Mouse (Mus musculus): ENCODE results near the gene Gdpd5. TPM values are rescaled to one million over a fixed set of nuclear protein-coding genes. Genes with fewer than 3 reads are reported as not detected.

Gdpd5 gene
- total and polyA plus RNA-seq, 2 experiments from 2014 or later, result 28.9 to 35.9 TPM

GRCm38 (mm10) chr7:99383246-99383645, 2.0 kb downstream of the Gdpd5 start:
- Histone ChIP-seq H3K9me3 (replicated peaks; ENCODE audit: control insufficient read depth, low read length) (no peaks in the 10 kb centered on the region), H3K4me2 (ENCODE audit: low read depth, low read length) (peak overlapping the region; percentile 82), H3K36me3 (replicated peaks; ENCODE audit: control insufficient read depth, insufficient read depth, low read length) (peaks cover 14% of the 10 kb centered on the region), H3K4me1 (ENCODE audit: control insufficient read depth, insufficient read depth) (peaks cover 59% of the 10 kb centered on the region), H3K27ac (ENCODE audit: low read depth) (peak overlapping the region; percentile 81), H3K4me3 (ENCODE audit: low read depth, low read length) (peak overlapping the region; percentile 68), H3K9ac (replicated peaks; ENCODE audit: low read depth, low read length) (peak overlapping the region; percentile 79), H3K27me3 (ENCODE audit: control insufficient read depth, insufficient read depth, low read length) (no peaks in the 10 kb centered on the region)
- TF ChIP-seq EP300 (IDR thresholded peaks at IDR 0.05; ENCODE audit: low read depth) (no peak), CTCF (IDR thresholded peaks at IDR 0.05; ENCODE audit: low read depth) (no peak)
- no peak for DNase-seq (ENCODE audit: low spot score)
- no peak for ATAC-seq (ENCODE audit: insufficient read depth, low read depth)
- WGBS, result 24% methylated on average over 5 of the region's 5 CpGs

GRCm38 (mm10) chr7:99384101-99384611, 2.9 kb downstream of the Gdpd5 start:
- peak; percentile 68 for DNase-seq (ENCODE audit: low spot score)
- peak overlapping the region; percentile 81 for H3K27ac ChIP-seq (ENCODE audit: low read depth)

DNA sequence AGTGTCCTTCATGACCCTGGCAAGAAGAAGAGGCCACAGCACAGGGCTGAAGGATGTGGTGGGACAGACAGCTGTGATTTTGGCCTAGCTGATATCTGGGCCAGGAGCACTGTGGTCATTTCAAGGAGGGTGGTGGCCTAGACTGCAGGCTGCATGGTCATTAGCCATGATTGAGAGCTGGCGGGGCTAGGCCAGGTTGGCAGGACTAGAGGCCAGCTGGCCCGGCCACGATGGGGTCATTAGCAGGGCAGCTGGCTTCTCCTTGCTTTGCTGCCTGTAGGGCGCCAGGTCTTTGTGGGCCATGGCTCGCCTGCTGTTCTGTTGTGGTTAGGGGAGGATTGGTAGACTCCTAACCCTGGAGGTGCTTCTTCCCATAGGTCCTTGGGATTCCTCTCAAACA, 4.8 kb downstream of the Gdpd5 start:
- WGBS, result 61% methylated on average over 5 of the region's 5 CpGs
- H3K4me2 ChIP-seq (ENCODE audit: low read depth, low read length), result no peak overlapping the region

More at GRCm38 (mm10) chr7:99384101-99384611, 2.9 kb downstream of the Gdpd5 start:
- H3K4me3 ChIP-seq (ENCODE audit: low read depth, low read length), result peak overlapping the region; percentile 68
- peaks cover 23% of the 10 kb centered on the region for H3K36me3 ChIP-seq (replicated peaks; ENCODE audit: control insufficient read depth, insufficient read depth, low read length)
- WGBS, result 8% methylated on average over 4 of the region's 4 CpGs
- H3K9ac ChIP-seq (replicated peaks; ENCODE audit: low read depth, low read length), result peak overlapping the region; percentile 79; the same call in 1 of the 2 replicates
- peak; percentile 6; the same call in 1 of the 2 replicates for ATAC-seq (ENCODE audit: insufficient read depth, low read depth)
- no peaks in the 10 kb centered on the region for H3K9me3 ChIP-seq (replicated peaks; ENCODE audit: control insufficient read depth, low read length)
- no peaks in the 10 kb centered on the region for H3K27me3 ChIP-seq (ENCODE audit: control insufficient read depth, insufficient read depth, low read length)
- TF ChIP-seq EP300 (IDR thresholded peaks at IDR 0.05; ENCODE audit: low read depth), result no peak; the same call in 1 of the 2 replicates
- TF ChIP-seq CTCF (IDR thresholded peaks at IDR 0.05; ENCODE audit: low read depth), result peak; percentile 41
- H3K4me1 ChIP-seq (ENCODE audit: control insufficient read depth, insufficient read depth), result peaks cover 66% of the 10 kb centered on the region
- H3K4me2 ChIP-seq (ENCODE audit: low read depth, low read length), result peak overlapping the region; percentile 82

DNA sequence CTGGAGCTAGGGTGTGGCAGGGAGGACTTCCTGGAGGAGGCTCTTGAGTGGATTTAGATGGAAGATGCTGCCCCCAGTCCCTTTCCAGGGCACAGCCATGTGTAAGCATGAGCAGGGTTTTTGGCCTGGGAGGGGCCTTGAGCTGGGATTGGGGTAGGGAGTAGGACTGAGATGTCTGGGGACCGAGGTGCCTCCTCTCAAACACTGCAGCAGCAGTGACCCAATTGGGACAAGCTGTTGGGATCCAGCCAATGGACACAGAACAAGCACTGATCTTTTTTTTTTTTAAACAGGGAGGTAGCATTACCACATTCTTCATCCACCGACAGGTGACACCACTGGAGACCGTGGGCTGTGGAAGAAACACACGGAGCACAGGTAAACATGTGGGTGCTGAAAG, 5.6 kb downstream of the Gdpd5 start:
- no peak for ATAC-seq (ENCODE audit: insufficient read depth, low read depth)

More for the DNA sequence above, 4.8 kb downstream of the Gdpd5 start:
- Histone ChIP-seq H3K9me3 (replicated peaks; ENCODE audit: control insufficient read depth, low read length) (no peaks in the 10 kb centered on the region), H3K27ac (ENCODE audit: low read depth) (0 out of 2 replicates have a peak overlapping the region, but pooled peaks have one; percentile 15), H3K4me1 (ENCODE audit: control insufficient read depth, insufficient read depth) (peaks cover 73% of the 10 kb centered on the region), H3K27me3 (ENCODE audit: control insufficient read depth, insufficient read depth, low read length) (no peaks in the 10 kb centered on the region), H3K4me3 (ENCODE audit: low read depth, low read length) (no peak overlapping the region), H3K36me3 (replicated peaks; ENCODE audit: control insufficient read depth, insufficient read depth, low read length) (peaks cover 25% of the 10 kb centered on the region), H3K9ac (replicated peaks; ENCODE audit: low read depth, low read length) (no peak overlapping the region)
- ATAC-seq (ENCODE audit: insufficient read depth, low read depth), result no peak
- TF ChIP-seq CTCF (IDR thresholded peaks at IDR 0.05; ENCODE audit: low read depth), result no peak
- TF ChIP-seq EP300 (IDR thresholded peaks at IDR 0.05; ENCODE audit: low read depth), result no peak
- DNase-seq (ENCODE audit: low spot score), result no peak

GRCm38 (mm10) chr7:99387356-99387755, 6.1 kb downstream of the Gdpd5 start:
- peaks cover 36% of the 10 kb centered on the region for H3K36me3 ChIP-seq (replicated peaks; ENCODE audit: control insufficient read depth, insufficient read depth, low read length)
- H3K9me3 ChIP-seq (replicated peaks; ENCODE audit: control insufficient read depth, low read length), result no peaks in the 10 kb centered on the region
- no peak overlapping the region for H3K4me2 ChIP-seq (ENCODE audit: low read depth, low read length)
- no peak overlapping the region for H3K27ac ChIP-seq (ENCODE audit: low read depth)
- no peak overlapping the region for H3K4me3 ChIP-seq (ENCODE audit: low read depth, low read length)
- DNase-seq (ENCODE audit: low spot score) (no peak), ATAC-seq (ENCODE audit: insufficient read depth, low read depth) (no peak)
- H3K27me3 ChIP-seq (ENCODE audit: control insufficient read depth, insufficient read depth, low read length), result no peaks in the 10 kb centered on the region
- H3K9ac ChIP-seq (replicated peaks; ENCODE audit: low read depth, low read length), result 0 out of 2 replicates have a peak overlapping the region, but pooled peaks have one; percentile 3
- no peak for TF ChIP-seq EP300 (IDR thresholded peaks at IDR 0.05; ENCODE audit: low read depth)
- peaks cover 71% of the 10 kb centered on the region for H3K4me1 ChIP-seq (ENCODE audit: control insufficient read depth, insufficient read depth)
- WGBS, result 87% methylated on average over 5 of the region's 5 CpGs

More for the DNA sequence above, 5.6 kb downstream of the Gdpd5 start:
- peaks cover 31% of the 10 kb centered on the region for H3K36me3 ChIP-seq (replicated peaks; ENCODE audit: control insufficient read depth, insufficient read depth, low read length)
- no peak overlapping the region for H3K27ac ChIP-seq (ENCODE audit: low read depth)
- peaks cover 73% of the 10 kb centered on the region for H3K4me1 ChIP-seq (ENCODE audit: control insufficient read depth, insufficient read depth)
- WGBS, result 90% methylated on average over 4 of the region's 4 CpGs
- no peak overlapping the region for H3K9ac ChIP-seq (replicated peaks; ENCODE audit: low read depth, low read length)
- no peak for DNase-seq (ENCODE audit: low spot score)
- no peaks in the 10 kb centered on the region for H3K9me3 ChIP-seq (replicated peaks; ENCODE audit: control insufficient read depth, low read length)
- no peak for TF ChIP-seq EP300 (IDR thresholded peaks at IDR 0.05; ENCODE audit: low read depth)
- no peak for TF ChIP-seq CTCF (IDR thresholded peaks at IDR 0.05; ENCODE audit: low read depth)
- H3K4me3 ChIP-seq (ENCODE audit: low read depth, low read length), result no peak overlapping the region
- H3K27me3 ChIP-seq (ENCODE audit: control insufficient read depth, insufficient read depth, low read length), result no peaks in the 10 kb centered on the region
- H3K4me2 ChIP-seq (ENCODE audit: low read depth, low read length), result no peak overlapping the region

- H3K27me3 ChIP-seq (ENCODE audit: control insufficient read depth, insufficient read depth, low read length), result no peaks in the 10 kb centered on the region
- TF ChIP-seq EP300 (IDR thresholded peaks at IDR 0.05; ENCODE audit: low read depth) (no peak), CTCF (IDR thresholded peaks at IDR 0.05; ENCODE audit: low read depth) (no peak)
- H3K9me3 ChIP-seq (replicated peaks; ENCODE audit: control insufficient read depth, low read length), result no peaks in the 10 kb centered on the region
- H3K36me3 ChIP-seq (replicated peaks; ENCODE audit: control insufficient read depth, insufficient read depth, low read length), result peaks cover 47% of the 10 kb centered on the region
- no peak overlapping the region for H3K4me2 ChIP-seq (ENCODE audit: low read depth, low read length)
- no peak overlapping the region for H3K27ac ChIP-seq (ENCODE audit: low read depth)
- DNase-seq (ENCODE audit: low spot score), result peak; percentile 22
- 38% methylated on average over 4 of the region's 4 CpGs for WGBS
- ATAC-seq (ENCODE audit: insufficient read depth, low read depth), result no peak
- H3K4me3 ChIP-seq (ENCODE audit: low read depth, low read length), result no peak overlapping the region
- peaks cover 45% of the 10 kb centered on the region for H3K4me1 ChIP-seq (ENCODE audit: control insufficient read depth, insufficient read depth)
- no peak overlapping the region for H3K9ac ChIP-seq (replicated peaks; ENCODE audit: low read depth, low read length)
Measured at GRCm38 (mm10) chr7:99390559-99390958, 9.3 kb downstream of the Gdpd5 start.
